Mouse (Mus musculus) ES-Bruce4 (cell line): ENCODE data around the gene Gpr63. TPM values are rescaled to one million over a fixed set of nuclear protein-coding genes. Genes with fewer than 3 reads are reported as not detected.

Source experiments
- H3K27ac ChIP-seq: 2 replicates; pipeline ENCODE4 v1.5.1; 2012; ENCODE audit warnings: low read length, inconsistent platforms; ENCODE audit not compliant: insufficient read depth
- H3K27me3 ChIP-seq: 2 replicates; pipeline ENCODE4 v1.6.1; 2012; ENCODE audit warnings: mild to moderate bottlenecking, low read length, inconsistent platforms; ENCODE audit not compliant: control insufficient read depth, poor library complexity, insufficient read depth, severe bottlenecking
- H3K36me3 ChIP-seq: 2 replicates; pipeline ENCODE4 v1.6.1; 2012; ENCODE audit warnings: inconsistent platforms, mild to moderate bottlenecking, low read length, moderate library complexity; ENCODE audit not compliant: control insufficient read depth, poor library complexity, insufficient read depth, severe bottlenecking
- H3K4me1 ChIP-seq: one replicate; pipeline ENCODE4 v1.8.1; 2011; ENCODE audit warnings: low read length; ENCODE audit not compliant: control insufficient read depth, insufficient read depth
- H3K4me3 ChIP-seq: 2 replicates; pipeline ENCODE4 v1.5.1; 2011; ENCODE audit warnings: low read depth, mild to moderate bottlenecking, low read length
- H3K9ac ChIP-seq: 2 replicates; pipeline ENCODE4 v1.6.1; 2012; ENCODE audit warnings: low read depth, mild to moderate bottlenecking, inconsistent platforms; ENCODE audit not compliant: poor library complexity, severe bottlenecking
- H3K9me3 ChIP-seq: replicated peaks from 2 replicates; pipeline ENCODE4 v1.6.1; 2012; ENCODE audit warnings: mild to moderate bottlenecking, low read length, inconsistent platforms; ENCODE audit not compliant: control insufficient read depth, poor library complexity, insufficient read depth, severe bottlenecking
- CTCF ChIP-seq: IDR thresholded peaks from one replicate; pipeline ENCODE4 v1.8.1; 2011; ENCODE audit warnings: low read depth, low read length
- EP300 ChIP-seq: IDR thresholded peaks from 2 replicates; pipeline ENCODE4 v1.6.1; 2011; ENCODE audit warnings: low read depth, low read length; ENCODE audit not compliant: insufficient read depth
- POLR2A ChIP-seq: IDR thresholded peaks from one replicate; pipeline ENCODE4 v1.8.1; 2011; ENCODE audit warnings: low read length; ENCODE audit not compliant: insufficient read depth
- polyA plus RNA-seq: library from polyadenylated mRNA; stranded (reverse); fragments of >200 nt; gene quantifications from 2 replicates; pipeline ENCODE4 v1.2.4, GENCODE M21; 2011; ENCODE audit warnings: low read depth; ENCODE audit not compliant: missing spikeins, insufficient read depth, insufficient read length

The Gpr63 gene
- polyA plus RNA-seq, 1 experiment, result 2.8 TPM

DNA sequence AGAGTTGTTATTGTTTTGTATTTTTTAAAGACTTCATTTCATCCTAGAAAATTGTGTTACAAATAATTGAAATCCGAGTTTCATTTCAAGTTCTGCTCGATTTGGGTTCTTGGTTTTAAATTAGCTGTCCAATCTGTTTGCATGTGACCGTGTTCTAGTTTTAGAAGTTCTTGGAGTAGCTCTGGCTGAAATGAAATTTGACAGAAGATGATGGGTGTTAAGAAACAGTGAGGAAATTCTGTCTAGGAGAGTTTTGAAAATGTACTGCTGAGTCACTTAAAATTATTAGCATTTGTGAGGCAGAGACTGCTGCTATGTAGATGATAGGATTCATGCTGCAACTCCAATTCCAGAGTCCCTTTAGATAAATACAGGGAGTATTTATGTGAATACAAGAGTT is 46.5 kb downstream of the Gpr63 start:
- Histone ChIP-seq H3K27ac (no peak overlapping the region), H3K36me3 (no peaks in the 10 kb centered on the region), H3K9me3 (no peaks in the 10 kb centered on the region), H3K4me1 (no peaks in the 10 kb centered on the region), H3K27me3 (no peaks in the 10 kb centered on the region), H3K4me3 (no peak overlapping the region), H3K9ac (no peak overlapping the region)
- TF ChIP-seq CTCF (no peak), EP300 (no peak), POLR2A (no peak)

DNA sequence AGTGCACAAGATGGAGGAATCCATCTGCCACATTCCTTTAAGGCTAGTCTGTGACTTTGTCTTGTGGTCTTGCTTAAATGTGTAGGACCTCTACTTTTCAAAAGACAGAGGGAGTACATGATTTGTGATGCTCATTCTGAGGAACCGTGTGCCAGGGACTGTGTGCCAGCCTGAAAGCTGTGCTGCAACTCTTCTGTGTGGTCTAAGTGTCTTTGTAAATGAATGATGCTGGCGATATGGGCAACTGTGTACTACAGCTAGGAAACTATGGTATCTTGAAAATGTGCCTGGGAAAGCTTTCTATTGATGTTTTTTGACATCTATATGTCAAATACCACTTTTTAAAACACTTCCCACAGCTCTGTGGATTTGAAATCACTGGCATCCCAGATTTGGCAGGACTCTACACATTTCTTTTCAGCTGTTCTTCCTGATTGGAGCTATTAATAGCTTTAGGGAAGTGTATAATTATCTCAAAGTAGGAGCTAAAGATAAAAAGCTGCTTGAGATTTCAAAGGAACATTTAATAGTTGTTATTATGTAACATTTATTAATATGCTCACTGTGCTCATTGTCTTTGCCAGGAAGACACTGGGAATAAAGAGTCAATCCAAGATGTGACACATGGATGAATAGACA is 48.9 kb downstream of the Gpr63 start:
- Histone ChIP-seq H3K9me3 (no peaks in the 10 kb centered on the region), H3K27ac (no peak overlapping the region), H3K4me1 (no peaks in the 10 kb centered on the region), H3K4me3 (no peak overlapping the region), H3K9ac (no peak overlapping the region), H3K27me3 (no peaks in the 10 kb centered on the region), H3K36me3 (no peaks in the 10 kb centered on the region)
- no peak for TF ChIP-seq POLR2A
- no peak for TF ChIP-seq EP300
- no peak for TF ChIP-seq CTCF

DNA sequence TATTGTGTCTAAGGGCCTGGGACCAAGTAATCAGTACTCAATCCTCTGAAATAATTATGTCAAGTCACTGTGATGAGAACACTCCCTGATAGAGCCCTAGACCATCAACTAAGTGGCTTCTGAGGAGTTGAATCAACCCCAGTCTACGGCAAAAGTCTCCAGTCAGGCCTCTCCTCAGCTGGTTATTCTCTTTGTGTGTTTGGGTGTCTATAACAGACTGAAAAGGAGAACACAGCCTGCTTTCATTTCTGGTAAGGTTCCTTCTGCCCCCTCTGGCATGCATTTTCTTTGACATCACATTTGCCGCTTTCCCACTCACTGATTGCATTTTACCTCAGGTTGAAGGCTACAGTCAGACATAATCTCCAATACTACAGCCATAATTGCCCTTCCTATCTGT is 62.0 kb downstream of the Gpr63 start:
- TF ChIP-seq EP300 (no peak), CTCF (no peak), POLR2A (no peak)
- Histone ChIP-seq H3K27me3 (no peaks in the 10 kb centered on the region), H3K4me1 (no peaks in the 10 kb centered on the region), H3K9me3 (no peaks in the 10 kb centered on the region), H3K4me3 (no peak overlapping the region), H3K27ac (no peak overlapping the region), H3K9ac (no peak overlapping the region), H3K36me3 (no peaks in the 10 kb centered on the region)

DNA sequence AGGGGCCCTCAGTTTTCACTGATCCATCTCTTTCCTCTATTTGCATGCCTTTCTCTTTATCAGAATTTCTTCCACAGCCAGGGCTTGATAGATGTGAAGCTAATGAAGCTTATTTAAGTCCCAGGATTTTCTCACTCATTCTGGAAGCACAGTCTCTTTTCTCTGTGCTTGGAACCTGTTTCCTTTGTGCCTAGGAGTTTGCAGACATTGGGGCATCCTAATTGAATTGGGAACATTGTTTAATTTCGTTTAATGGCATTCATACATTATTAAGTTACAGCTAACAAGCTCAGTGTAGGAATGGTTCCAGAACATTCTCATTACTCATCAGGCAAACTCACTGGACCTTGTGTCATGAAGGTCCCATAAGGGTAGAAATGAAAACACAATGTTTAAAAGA is 62.5 kb downstream of the Gpr63 start:
- no peaks in the 10 kb centered on the region for H3K36me3 ChIP-seq
- H3K27me3 ChIP-seq, result no peaks in the 10 kb centered on the region
- no peak overlapping the region for H3K9ac ChIP-seq
- H3K4me3 ChIP-seq, result no peak overlapping the region
- no peak for TF ChIP-seq CTCF
- no peaks in the 10 kb centered on the region for H3K4me1 ChIP-seq
- no peak overlapping the region for H3K27ac ChIP-seq
- H3K9me3 ChIP-seq, result no peaks in the 10 kb centered on the region

DNA sequence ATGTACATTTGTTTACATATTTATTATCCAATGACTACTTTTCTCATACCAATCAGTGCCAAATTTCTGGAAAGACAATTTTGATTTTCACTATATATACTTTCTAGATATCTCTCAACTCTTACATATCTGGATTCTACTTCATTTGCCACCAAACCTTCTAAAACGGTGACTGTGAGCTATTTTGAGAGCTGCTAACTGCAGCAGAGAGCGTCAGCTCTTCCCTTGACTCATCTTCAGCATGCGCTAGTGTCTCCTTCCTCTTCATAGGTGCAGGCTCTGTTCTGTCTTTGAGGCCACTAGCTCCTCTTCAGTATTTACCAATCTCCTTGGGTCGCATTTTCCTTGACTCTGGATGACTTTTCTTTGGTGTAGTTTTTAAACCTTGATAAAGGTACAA is 63.7 kb downstream of the Gpr63 start:
- no peaks in the 10 kb centered on the region for H3K9me3 ChIP-seq
- TF ChIP-seq CTCF, result no peak
- TF ChIP-seq EP300, result no peak
- TF ChIP-seq POLR2A, result no peak
- no peak overlapping the region for H3K9ac ChIP-seq
- no peak overlapping the region for H3K4me3 ChIP-seq
- H3K4me1 ChIP-seq, result no peaks in the 10 kb centered on the region
- no peak overlapping the region for H3K27ac ChIP-seq
- no peaks in the 10 kb centered on the region for H3K36me3 ChIP-seq
- H3K27me3 ChIP-seq, result no peaks in the 10 kb centered on the region

DNA sequence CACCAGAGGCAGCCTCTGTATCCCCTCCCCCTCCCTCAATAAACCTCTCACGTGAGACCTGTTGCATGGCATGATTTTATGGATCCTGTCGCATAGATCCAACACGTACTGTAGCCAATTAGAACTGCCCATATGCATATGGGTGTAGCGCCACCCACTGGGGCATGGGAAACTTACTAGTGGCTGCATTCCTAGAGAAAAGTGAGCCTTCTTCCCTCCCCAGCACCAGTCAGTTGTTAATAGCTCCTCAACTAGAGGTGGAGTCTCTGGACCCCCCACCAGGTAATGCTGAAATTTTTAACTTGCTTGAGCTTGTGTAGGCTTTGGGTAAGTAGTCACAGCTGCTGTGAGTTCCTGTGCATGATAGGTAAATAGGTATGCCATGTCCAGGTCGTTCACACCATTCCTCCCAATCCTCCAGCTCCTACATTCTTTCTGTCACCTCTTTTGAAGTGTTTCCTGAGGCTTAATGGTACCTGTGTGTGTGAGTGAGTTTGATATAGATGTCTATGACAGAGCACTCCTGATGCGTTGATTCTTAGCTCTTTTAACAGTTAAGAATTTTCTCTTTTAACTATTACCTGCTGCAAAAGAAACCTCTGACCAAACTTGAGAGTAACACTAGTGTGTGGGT is 69.1 kb downstream of the Gpr63 start:
- no peaks in the 10 kb centered on the region for H3K9me3 ChIP-seq
- no peak overlapping the region for H3K4me3 ChIP-seq
- H3K27me3 ChIP-seq, result no peaks in the 10 kb centered on the region
- no peak overlapping the region for H3K27ac ChIP-seq
- H3K4me1 ChIP-seq, result no peaks in the 10 kb centered on the region
- H3K9ac ChIP-seq, result no peak overlapping the region
- H3K36me3 ChIP-seq, result no peaks in the 10 kb centered on the region
- TF ChIP-seq CTCF (peak; percentile 11), EP300 (no peak)
